Mouse (Mus musculus) lung, embryonic 15.5 days (tissue): ENCODE results near the gene Cntfr. TPM values are rescaled to one million over a fixed set of nuclear protein-coding genes. Genes with fewer than 3 reads are reported as not detected.

Experiments
- ATAC-seq: fragments of 200-750 bp; cut with Nextera tagmentation; 2 replicates; pipeline ENCODE4 v1.8.0; 2017; ENCODE audit warnings: moderate number of reproducible peaks, borderline replicate concordance; ENCODE audit not compliant: low FRiP score, low TSS enrichment; ENCODE audit errors: extremely low read depth
- H3K27ac ChIP-seq: fragments of 300-500 bp; sonication (generic); 2 replicates; pipeline ENCODE4 v1.5.1; 2015; ENCODE audit warnings: moderate library complexity, mild to moderate bottlenecking, inconsistent platforms
- H3K27me3 ChIP-seq: fragments of 300-500 bp; sonication (generic); 2 replicates; pipeline ENCODE4 v1.6.1; 2015; ENCODE audit warnings: inconsistent platforms
- H3K36me3 ChIP-seq: fragments of 300-500 bp; sonication (generic); 2 replicates; pipeline ENCODE4 v1.6.1; 2015; ENCODE audit warnings: inconsistent platforms
- H3K4me1 ChIP-seq: fragments of 300-500 bp; sonication (generic); 2 replicates; pipeline ENCODE4 v1.6.1; 2015; ENCODE audit warnings: inconsistent platforms
- H3K4me2 ChIP-seq: fragments of 300-500 bp; sonication (generic); 2 replicates; pipeline ENCODE4 v1.6.1; 2015; ENCODE audit warnings: inconsistent platforms, mild to moderate bottlenecking, moderate library complexity
- H3K4me3 ChIP-seq: fragments of 300-500 bp; sonication (generic); 2 replicates; pipeline ENCODE4 v1.5.1; 2015; ENCODE audit warnings: mild to moderate bottlenecking, inconsistent platforms
- H3K9ac ChIP-seq: fragments of 300-500 bp; sonication (generic); 2 replicates; pipeline ENCODE4 v1.6.1; 2015; ENCODE audit warnings: inconsistent platforms
- H3K9me3 ChIP-seq: fragments of 300-500 bp; sonication (generic); 2 replicates; pipeline ENCODE4 v1.6.1; 2016; ENCODE audit warnings: inconsistent platforms
- WGBS: fragments of 180-500 bp; shearing (Covaris S2); methylation state at CpG from one replicate; pipeline ENCODE4 v1.1.7; 2015; 5-methylcytosine and 5-hydroxymethylcytosine counted together
- polyA plus RNA-seq: library from polyadenylated mRNA; unstranded; fragments of >200 nt; fragmentation: Nextera tagmentation; extraction: Ambion mirVana; gene quantifications from 2 replicates; pipeline ENCODE4 v1.2.1, GENCODE M21; 2015

Cntfr gene
- polyA plus RNA-seq, 1 experiment from 2014 or later, result 7.8 TPM

- Histone ChIP-seq H3K9ac (no peak overlapping the region), H3K36me3 (no peaks in the 10 kb centered on the region), H3K4me1 (peaks cover 25% of the 10 kb centered on the region), H3K27me3 (peaks cover 7% of the 10 kb centered on the region; the same call in 1 of the 2 replicates), H3K9me3 (no peaks in the 10 kb centered on the region), H3K27ac (no peak overlapping the region), H3K4me3 (no peak overlapping the region), H3K4me2 (0 out of 2 replicates have a peak overlapping the region, but pooled peaks have one; percentile 88)
- no peak for ATAC-seq
- WGBS, result 83% methylated on average over 6 of the region's 6 CpGs
These were observed 58.1 kb downstream of the Cntfr start for GRCm38 (mm10) chr4:41638828-41639213.

DNA sequence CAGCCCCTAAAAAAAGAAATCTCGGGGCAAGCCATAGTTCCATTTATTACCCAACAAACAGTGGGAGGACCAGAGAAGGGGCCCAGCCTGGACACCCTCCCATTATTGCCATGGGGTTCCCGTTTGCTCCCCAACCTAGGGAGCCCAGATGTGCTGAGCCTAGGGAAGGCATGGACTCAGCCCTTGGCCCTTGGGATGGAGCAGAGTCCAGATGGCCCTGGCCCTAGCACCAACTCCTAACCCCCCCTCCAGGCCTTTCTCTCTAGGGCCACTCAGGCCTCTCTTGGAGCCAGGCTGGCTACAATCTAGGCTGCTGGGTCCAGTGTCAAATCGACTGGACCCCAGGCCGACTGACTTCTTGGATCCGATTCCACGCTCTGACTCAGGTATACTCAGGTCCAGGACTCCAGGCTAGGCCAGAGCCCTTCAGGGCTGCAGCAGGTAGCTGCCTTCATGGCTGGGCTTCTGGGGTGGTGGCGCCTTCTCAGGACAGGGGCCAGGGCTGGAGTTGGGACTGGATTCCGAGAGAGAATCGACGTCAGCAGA, 58.6 kb downstream of the Cntfr start:
- H3K9me3 ChIP-seq, result no peaks in the 10 kb centered on the region
- peaks cover 25% of the 10 kb centered on the region for H3K4me1 ChIP-seq
- H3K9ac ChIP-seq, result no peak overlapping the region
- H3K27ac ChIP-seq, result no peak overlapping the region
- no peaks in the 10 kb centered on the region for H3K36me3 ChIP-seq
- H3K27me3 ChIP-seq, result peaks cover 7% of the 10 kb centered on the region; the same call in 1 of the 2 replicates
- no peak overlapping the region for H3K4me3 ChIP-seq
- WGBS, result 86% methylated on average over 10 of the region's 10 CpGs
- no peak for ATAC-seq
- no peak overlapping the region for H3K4me2 ChIP-seq

GRCm38 (mm10) chr4:41636882-41637635, 59.8 kb downstream of the Cntfr start:
- 74% methylated on average over 10 of the region's 10 CpGs for WGBS

GRCm38 (mm10) chr4:41636366-41636765, 60.5 kb downstream of the Cntfr start:
- Histone ChIP-seq H3K4me3 (no peak overlapping the region), H3K27ac (no peak overlapping the region), H3K27me3 (0 out of 2 replicates have a peak, but pooled peaks cover 7% of the 10 kb centered on the region), H3K9me3 (no peaks in the 10 kb centered on the region), H3K36me3 (no peaks in the 10 kb centered on the region), H3K9ac (no peak overlapping the region), H3K4me2 (no peak overlapping the region), H3K4me1 (peaks cover 34% of the 10 kb centered on the region)
- WGBS, result 33% methylated on average over 7 of the region's 7 CpGs
- no peak for ATAC-seq

More at GRCm38 (mm10) chr4:41636882-41637635, 59.8 kb downstream of the Cntfr start:
- H3K4me1 ChIP-seq, result peaks cover 27% of the 10 kb centered on the region
- H3K9ac ChIP-seq, result no peak overlapping the region
- no peaks in the 10 kb centered on the region for H3K9me3 ChIP-seq
- no peak overlapping the region for H3K4me2 ChIP-seq
- H3K4me3 ChIP-seq, result no peak overlapping the region
- peaks cover 7% of the 10 kb centered on the region; the same call in 1 of the 2 replicates for H3K27me3 ChIP-seq
- no peak overlapping the region for H3K27ac ChIP-seq
- H3K36me3 ChIP-seq, result no peaks in the 10 kb centered on the region
- no peak for ATAC-seq

- no peak overlapping the region for H3K27ac ChIP-seq
- no peaks in the 10 kb centered on the region for H3K36me3 ChIP-seq
- no peak overlapping the region for H3K9ac ChIP-seq
- H3K4me2 ChIP-seq, result no peak overlapping the region
- 64% methylated on average over 2 of the region's 2 CpGs for whole genome bisulfite sequencing
- 0 out of 2 replicates have a peak, but pooled peaks cover 7% of the 10 kb centered on the region for H3K27me3 ChIP-seq
- ATAC-seq, result no peak
- peaks cover 39% of the 10 kb centered on the region for H3K4me1 ChIP-seq
- no peaks in the 10 kb centered on the region for H3K9me3 ChIP-seq
- H3K4me3 ChIP-seq, result no peak overlapping the region
These were observed 61.0 kb downstream of the Cntfr start for GRCm38 (mm10) chr4:41635906-41636305.

GRCm38 (mm10) chr4:41635224-41635623, 61.7 kb downstream of the Cntfr start:
- 63% methylated on average over 8 of the region's 8 CpGs for WGBS
- no peak overlapping the region for H3K27ac ChIP-seq
- no peak for ATAC-seq
- 0 out of 2 replicates have a peak, but pooled peaks cover 7% of the 10 kb centered on the region for H3K27me3 ChIP-seq
- no peaks in the 10 kb centered on the region for H3K9me3 ChIP-seq
- no peak overlapping the region for H3K4me2 ChIP-seq
- H3K4me3 ChIP-seq, result no peak overlapping the region
- H3K9ac ChIP-seq, result no peak overlapping the region
- H3K4me1 ChIP-seq, result peaks cover 41% of the 10 kb centered on the region
- H3K36me3 ChIP-seq, result no peaks in the 10 kb centered on the region

DNA sequence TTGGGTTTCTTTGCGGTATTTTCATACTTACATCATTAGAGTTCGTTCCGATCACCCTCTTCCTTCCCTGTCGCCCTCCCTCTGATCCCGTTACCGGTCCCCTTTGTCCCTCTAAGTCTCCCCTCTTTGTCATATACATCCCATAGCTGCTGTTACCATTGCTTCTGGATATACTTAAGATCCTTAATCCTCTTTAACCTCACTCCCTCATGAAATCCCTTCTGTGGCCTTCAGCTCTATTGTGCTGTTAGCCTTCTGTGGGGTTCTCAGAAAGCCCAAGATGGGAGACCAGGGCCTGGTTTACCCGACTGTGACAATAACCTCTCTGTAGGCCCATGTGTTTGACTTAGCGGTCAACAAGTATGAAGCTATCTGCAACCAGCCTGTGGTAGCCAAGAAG, 62.3 kb downstream of the Cntfr start:
- Histone ChIP-seq H3K9me3 (no peaks in the 10 kb centered on the region), H3K9ac (no peak overlapping the region), H3K27me3 (0 out of 2 replicates have a peak, but pooled peaks cover 7% of the 10 kb centered on the region), H3K36me3 (no peaks in the 10 kb centered on the region), H3K4me1 (peaks cover 46% of the 10 kb centered on the region), H3K4me3 (no peak overlapping the region), H3K27ac (no peak overlapping the region), H3K4me2 (no peak overlapping the region)
- no peak for ATAC-seq
- WGBS, result 93% methylated on average over 8 of the region's 8 CpGs

DNA sequence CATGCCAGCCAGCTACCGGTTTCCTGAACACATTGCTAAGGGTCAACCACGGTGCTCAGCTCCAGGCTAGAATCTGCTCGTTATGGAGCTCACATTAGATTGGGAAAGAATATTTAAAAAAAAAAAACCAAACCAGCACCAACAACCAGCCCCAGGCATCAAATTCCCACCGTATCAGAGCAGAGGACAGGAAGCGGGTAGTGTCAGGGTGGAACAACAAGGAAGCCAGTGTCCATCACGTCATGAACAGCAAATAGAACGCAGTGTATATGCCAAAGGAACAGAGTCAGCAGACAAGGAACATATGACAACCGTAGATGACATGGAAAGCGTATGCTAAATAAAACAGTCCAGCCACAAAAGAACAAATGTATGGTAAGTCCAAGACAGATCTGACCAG, 63.9 kb downstream of the Cntfr start:
- Histone ChIP-seq H3K36me3 (no peaks in the 10 kb centered on the region), H3K4me3 (no peak overlapping the region), H3K27ac (no peak overlapping the region), H3K9ac (no peak overlapping the region), H3K27me3 (no peaks in the 10 kb centered on the region), H3K4me2 (no peak overlapping the region), H3K9me3 (no peaks in the 10 kb centered on the region), H3K4me1 (peaks cover 54% of the 10 kb centered on the region)
- 53% methylated on average over 9 of the region's 9 CpGs for WGBS
- no peak for ATAC-seq

- ATAC-seq, result no peak
- no peak overlapping the region for H3K9ac ChIP-seq
- peaks cover 53% of the 10 kb centered on the region for H3K4me1 ChIP-seq
- no peaks in the 10 kb centered on the region for H3K9me3 ChIP-seq
- no peak overlapping the region for H3K4me3 ChIP-seq
- H3K27ac ChIP-seq, result peak overlapping the region; percentile 54
- WGBS, result 5% methylated on average over 11 of the region's 11 CpGs
- peak overlapping the region; percentile 26 for H3K4me2 ChIP-seq
- H3K27me3 ChIP-seq, result no peaks in the 10 kb centered on the region
- no peaks in the 10 kb centered on the region for H3K36me3 ChIP-seq
These were observed 65.5 kb downstream of the Cntfr start for GRCm38 (mm10) chr4:41631390-41631789.

- no peaks in the 10 kb centered on the region for H3K9me3 ChIP-seq
- 0 out of 2 replicates have a peak overlapping the region, but pooled peaks have one; percentile 26 for H3K27ac ChIP-seq
- no peak overlapping the region for H3K4me2 ChIP-seq
- H3K4me1 ChIP-seq, result peaks cover 46% of the 10 kb centered on the region
- no peaks in the 10 kb centered on the region for H3K36me3 ChIP-seq
- H3K9ac ChIP-seq, result no peak overlapping the region
- peak; percentile 40 for ATAC-seq
- no peaks in the 10 kb centered on the region for H3K27me3 ChIP-seq
- no peak overlapping the region for H3K4me3 ChIP-seq
- WGBS, result 25% methylated on average over 6 of the region's 6 CpGs
These were observed 66.7 kb downstream of the Cntfr start for GRCm38 (mm10) chr4:41630196-41630595.

- H3K9me3 ChIP-seq, result no peaks in the 10 kb centered on the region
- H3K4me1 ChIP-seq, result peaks cover 46% of the 10 kb centered on the region
- no peaks in the 10 kb centered on the region for H3K27me3 ChIP-seq
- WGBS, result 6% methylated on average over 8 of the region's 8 CpGs
- H3K9ac ChIP-seq, result no peak overlapping the region
- no peak overlapping the region for H3K4me3 ChIP-seq
- peak; percentile 77 for ATAC-seq
- no peak overlapping the region; the same call in 1 of the 2 replicates for H3K4me2 ChIP-seq
- no peaks in the 10 kb centered on the region for H3K36me3 ChIP-seq
- H3K27ac ChIP-seq, result peak overlapping the region; percentile 81
These were observed 68.5 kb downstream of the Cntfr start for GRCm38 (mm10) chr4:41628202-41628927.

GRCm38 (mm10) chr4:41622071-41622470, 74.8 kb downstream of the Cntfr start:
- Histone ChIP-seq H3K36me3 (no peaks in the 10 kb centered on the region), H3K9ac (no peak overlapping the region), H3K27me3 (no peaks in the 10 kb centered on the region), H3K4me1 (no peaks in the 10 kb centered on the region), H3K4me3 (no peak overlapping the region), H3K27ac (no peak overlapping the region), H3K9me3 (no peaks in the 10 kb centered on the region), H3K4me2 (no peak overlapping the region)
- 85% methylated on average over 14 of the region's 14 CpGs for WGBS
- no peak for ATAC-seq
